Mouse (Mus musculus) midbrain, embryonic 11.5 days (tissue): ENCODE data around the gene Cldn3. TPM values are rescaled to one million over a fixed set of nuclear protein-coding genes. Genes with fewer than 3 reads are reported as not detected.
"Not testable (repeated sequence)": the region's sequence is repeated elsewhere in the genome, so short reads cannot be mapped to it uniquely, and the experiment has no call there.

Experiments
- ATAC-seq: fragments of 200-750 bp; cut with Nextera tagmentation; 2 replicates; pipeline ENCODE4 v1.8.0; 2017; ENCODE audit warnings: moderate TSS enrichment, moderate library complexity; ENCODE audit not compliant: low FRiP score
- DNase-seq: peaks from one replicate; pipeline ENCODE4 v3.0.0; 2015; ENCODE audit warnings: low spot score; ENCODE audit errors: missing footprints
- H3K27ac ChIP-seq: fragments of 300-500 bp; sonication (generic); 2 replicates; pipeline ENCODE4 v1.5.1; 2014; ENCODE audit warnings: low read depth, low read length
- H3K27me3 ChIP-seq: fragments of 300-500 bp; sonication (generic); 2 replicates; pipeline ENCODE4 v1.6.1; 2014; ENCODE audit warnings: mild to moderate bottlenecking, low read length, moderate library complexity, mixed read lengths; ENCODE audit not compliant: control insufficient read depth, insufficient read depth
- H3K36me3 ChIP-seq: fragments of 300-500 bp; sonication (generic); 2 replicates; pipeline ENCODE4 v1.6.1; 2014; ENCODE audit warnings: mild to moderate bottlenecking, low read length, moderate library complexity, mixed read lengths; ENCODE audit not compliant: control insufficient read depth, insufficient read depth
- H3K4me1 ChIP-seq: fragments of 300-500 bp; sonication (generic); 2 replicates; pipeline ENCODE4 v1.6.1; 2014; ENCODE audit warnings: low read length; ENCODE audit not compliant: control insufficient read depth, insufficient read depth
- H3K4me2 ChIP-seq: fragments of 300-500 bp; sonication (generic); 2 replicates; pipeline ENCODE4 v1.6.1; 2014; ENCODE audit warnings: mild to moderate bottlenecking, moderate library complexity
- H3K4me3 ChIP-seq: fragments of 300-500 bp; sonication (generic); 2 replicates; pipeline ENCODE4 v1.5.1; 2014; ENCODE audit warnings: low read depth, low read length
- H3K9ac ChIP-seq: fragments of 300-500 bp; sonication (generic); 2 replicates; pipeline ENCODE4 v1.6.1; 2014; ENCODE audit warnings: low read length
- H3K9me3 ChIP-seq: fragments of 300-500 bp; sonication (generic); 2 replicates; pipeline ENCODE4 v1.6.1; 2016; ENCODE audit warnings: low read length; ENCODE audit not compliant: control insufficient read depth
- WGBS: fragments of 180-500 bp; shearing (Covaris S2); extraction: QIAGEN DNeasy Blood & Tissue Kit; methylation state at CpG from one replicate; pipeline ENCODE4 v1.1.7; 2014; 5-methylcytosine and 5-hydroxymethylcytosine counted together
- polyA plus RNA-seq: library from polyadenylated mRNA; unstranded; fragments of >200 nt; fragmentation: Nextera tagmentation; extraction: Ambion mirVana; gene quantifications from 2 replicates; pipeline ENCODE4 v1.2.1, GENCODE M21; 2014

Gene Cldn3
- polyA plus RNA-seq, result 0.59 and 1.4 TPM in 2 replicates

DNA sequence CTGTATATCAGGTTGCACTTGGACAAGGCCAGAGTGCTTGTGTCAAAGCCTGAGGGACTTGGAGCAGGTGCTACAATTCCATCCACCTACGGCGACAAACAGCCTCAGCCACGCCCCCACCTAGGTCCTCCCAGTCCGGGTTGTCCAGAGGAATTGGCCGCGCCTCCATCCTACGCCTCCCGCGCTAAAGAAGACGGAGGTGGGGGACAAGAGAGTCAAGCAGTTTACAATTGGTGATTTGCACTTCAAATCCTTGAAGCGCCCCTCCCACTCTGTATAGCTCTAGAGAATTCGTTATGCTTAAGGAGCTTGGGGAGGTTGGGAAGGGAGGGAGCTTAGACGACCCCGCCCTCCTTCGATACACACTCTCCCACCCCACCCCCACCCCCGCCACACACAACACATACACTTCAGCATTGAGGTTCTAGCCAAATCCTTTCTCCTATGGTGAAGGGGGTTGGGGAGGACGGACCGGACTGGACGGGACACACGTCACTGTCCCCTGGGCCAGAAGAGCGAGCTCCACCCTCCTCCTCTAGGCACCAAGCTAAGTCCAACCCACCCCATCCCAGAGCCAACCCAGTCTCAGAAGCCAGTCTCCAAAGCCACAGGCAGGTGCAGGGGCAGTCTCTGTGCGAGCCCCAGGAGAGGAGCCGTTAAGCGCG, at the start of gene Cldn3:
TSS of gene Cldn3 (plus strand) at position 582 of the 665 bp plus-strand sequence.
- no peak within 1 kb of the TSS for H3K9ac ChIP-seq
- H3K4me2 ChIP-seq, result peak within 1 kb of the TSS; percentile 26
- DNase-seq, result peak; percentile 87
- ATAC-seq, result peak; percentile 71
- no peaks in the 10 kb centered on the region for H3K36me3 ChIP-seq
- H3K27me3 ChIP-seq, result peaks cover 38% of the 10 kb centered on the region
- WGBS, result under 1% methylated on average over 25 of the region's 25 CpGs
- H3K4me1 ChIP-seq, result peaks cover 11% of the 10 kb centered on the region; the same call in 1 of the 2 replicates
- no peaks in the 10 kb centered on the region for H3K9me3 ChIP-seq
- peak within 1 kb of the TSS; percentile 17 for H3K4me3 ChIP-seq
- no peak within 1 kb of the TSS for H3K27ac ChIP-seq

DNA sequence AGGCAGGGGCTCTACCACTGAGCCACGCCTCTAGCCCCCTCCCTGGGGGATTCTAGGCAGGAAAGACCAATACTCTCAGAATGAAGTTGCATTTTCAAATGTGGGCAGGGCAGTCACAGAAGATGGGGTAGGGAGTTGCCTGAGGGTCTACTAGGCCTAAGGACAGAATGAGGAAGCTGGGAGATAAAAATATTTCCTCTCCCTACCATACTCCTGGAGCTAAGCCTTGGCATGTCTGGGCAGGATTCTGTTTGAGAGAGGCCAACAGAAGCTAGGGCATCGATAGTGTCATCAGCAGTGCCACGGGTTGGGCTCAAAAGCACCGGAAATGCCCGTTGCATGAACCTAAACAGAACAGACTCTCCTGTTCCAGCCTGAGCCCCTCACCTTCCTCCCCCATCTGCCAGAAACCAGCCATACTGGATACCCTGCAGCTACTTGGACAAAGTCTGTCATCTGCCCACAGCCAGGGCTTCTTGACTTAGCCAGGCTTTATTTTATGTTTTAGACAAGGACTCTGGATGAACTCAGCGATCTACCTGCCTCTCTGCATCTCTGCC, 49.3 kb upstream of the Cldn3 start:
- H3K36me3 ChIP-seq, result no peaks in the 10 kb centered on the region
- no peak overlapping the region for H3K4me2 ChIP-seq
- no peak overlapping the region for H3K9ac ChIP-seq
- WGBS, result 87% methylated on average over 6 of the region's 6 CpGs
- no peak overlapping the region for H3K27ac ChIP-seq
- DNase-seq, result no peak
- ATAC-seq, result no peak
- H3K4me3 ChIP-seq, result no peak overlapping the region
- H3K27me3 ChIP-seq, result no peaks in the 10 kb centered on the region
- H3K4me1 ChIP-seq, result peaks cover 4% of the 10 kb centered on the region
- no peaks in the 10 kb centered on the region for H3K9me3 ChIP-seq

DNA sequence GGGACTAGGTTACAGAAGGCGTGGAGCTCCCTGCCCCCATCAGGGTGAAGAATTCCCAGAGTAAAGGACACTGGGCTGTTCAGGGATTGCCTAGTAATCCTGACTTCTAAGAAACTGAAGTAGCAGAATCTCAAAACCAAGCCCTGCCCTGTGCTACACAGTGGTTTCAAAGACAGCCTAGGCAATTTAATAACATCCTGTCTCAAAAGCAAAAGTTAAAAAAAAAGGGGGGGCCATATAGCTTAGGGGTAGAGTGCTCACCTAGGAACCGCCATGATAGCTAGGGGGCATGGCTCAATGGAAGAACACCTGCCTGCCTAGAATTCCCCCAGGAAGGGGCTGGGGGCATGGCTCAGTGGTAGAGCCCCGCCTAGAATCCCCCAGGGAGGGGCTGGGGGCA, 46.9 kb upstream of the Cldn3 start:
- Histone ChIP-seq H3K27me3 (no peaks in the 10 kb centered on the region), H3K27ac (no peak overlapping the region), H3K36me3 (no peaks in the 10 kb centered on the region), H3K4me2 (no peak overlapping the region), H3K4me1 (no peaks in the 10 kb centered on the region), H3K4me3 (no peak overlapping the region), H3K9me3 (no peaks in the 10 kb centered on the region), H3K9ac (no peak overlapping the region)
- WGBS, result 63% methylated on average over 3 of the region's 3 CpGs
- ATAC-seq (no peak), DNase-seq (no peak)

DNA sequence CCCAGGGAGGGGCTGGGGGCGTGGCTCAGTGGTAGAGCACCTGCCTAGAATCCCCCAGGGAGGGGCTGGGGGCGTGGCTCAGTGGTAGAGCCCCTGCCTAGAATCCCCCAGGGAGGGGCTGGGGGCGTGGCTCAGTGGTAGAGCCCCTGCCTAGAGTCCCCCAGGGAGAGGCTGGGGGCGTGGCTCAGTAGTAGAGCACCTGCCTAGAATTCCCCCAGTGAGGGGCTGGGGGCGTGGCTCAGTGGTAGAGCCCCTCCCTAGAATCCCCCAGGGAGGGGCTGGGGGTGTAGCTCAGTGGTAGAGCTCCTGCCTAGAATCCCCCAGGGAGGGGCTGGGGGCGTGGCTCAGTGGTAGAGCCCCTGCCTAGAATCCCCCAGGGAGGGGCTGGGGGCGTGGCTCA, 46.5 kb upstream of the Cldn3 start:
- 88% methylated on average over 3 of the region's 7 CpGs for WGBS
- H3K27ac ChIP-seq, H3K27me3 ChIP-seq, ATAC-seq, H3K9ac ChIP-seq, H3K4me2 ChIP-seq, H3K9me3 ChIP-seq, DNase-seq, H3K36me3 ChIP-seq, H3K4me3 ChIP-seq, H3K4me1 ChIP-seq: not testable (repeated sequence)

DNA sequence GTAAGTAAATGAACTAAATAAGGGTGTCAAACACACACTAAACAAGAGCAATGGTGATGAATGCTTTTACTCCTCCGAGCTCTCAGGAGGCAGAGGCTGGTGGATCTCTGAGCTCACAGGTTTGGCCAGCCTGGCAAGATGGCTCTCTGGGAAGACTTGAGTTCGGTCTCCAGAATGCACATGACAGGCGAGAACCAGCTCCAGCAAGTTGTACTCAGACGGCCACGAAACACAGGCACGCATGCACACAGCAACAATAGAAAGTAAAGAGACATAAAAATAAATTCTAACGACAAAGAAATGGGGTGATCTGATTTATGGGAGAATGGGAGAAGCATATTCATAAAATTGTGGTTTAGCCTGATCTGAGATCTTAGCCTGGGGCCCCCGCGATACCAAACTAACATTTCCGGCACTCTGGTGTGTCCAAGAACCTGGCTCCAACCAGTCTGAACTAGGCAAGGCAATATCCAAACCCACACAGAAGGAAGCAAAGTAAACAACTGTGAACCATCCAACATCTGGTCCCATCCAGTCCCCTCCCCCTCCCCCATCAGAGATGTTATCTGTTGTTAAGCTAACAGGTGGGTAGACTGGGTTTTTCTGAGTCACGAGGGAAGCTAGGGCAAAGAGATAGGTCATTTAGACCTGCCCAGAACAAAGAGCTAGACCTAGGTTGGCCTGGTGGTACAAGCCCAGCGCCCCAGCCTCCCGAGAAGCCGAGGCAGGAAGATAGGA, 44.4 kb upstream of the Cldn3 start:
- no peak overlapping the region for H3K27ac ChIP-seq
- WGBS, result 83% methylated on average over 14 of the region's 14 CpGs
- DNase-seq, result no peak

DNA sequence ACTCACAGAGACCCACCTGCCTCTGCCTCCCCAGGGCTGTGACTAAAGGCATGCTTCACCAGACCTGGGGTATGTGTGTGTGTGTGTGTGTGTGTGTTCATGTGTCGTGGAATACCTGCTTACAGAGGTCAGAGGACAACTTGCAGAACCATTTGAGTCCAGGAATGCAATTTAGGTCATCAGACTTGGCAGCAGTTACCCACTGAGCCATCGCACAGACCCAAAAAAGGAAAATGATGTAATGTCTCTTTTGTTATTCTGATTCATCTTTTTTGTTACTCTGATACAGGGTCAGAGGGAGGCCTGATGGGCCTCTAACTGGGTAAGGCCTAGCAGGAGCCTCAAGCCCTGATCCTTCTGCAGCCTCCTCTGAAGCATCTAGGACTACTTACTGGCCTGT, 43.3 kb upstream of the Cldn3 start:
- 69% methylated on average over 2 of the region's 2 CpGs for WGBS
- no peak for ATAC-seq
- Histone ChIP-seq H3K4me1 (no peaks in the 10 kb centered on the region; the same call in 1 of the 2 replicates), H3K4me2 (no peak overlapping the region), H3K27ac (no peak overlapping the region), H3K9ac (no peak overlapping the region), H3K27me3 (peaks cover 26% of the 10 kb centered on the region), H3K36me3 (no peaks in the 10 kb centered on the region), H3K9me3 (no peaks in the 10 kb centered on the region), H3K4me3 (no peak overlapping the region)
- DNase-seq, result no peak

More for the DNA sequence above, 44.4 kb upstream of the Cldn3 start:
- H3K4me3 ChIP-seq, result no peak overlapping the region
- H3K4me1 ChIP-seq, result no peaks in the 10 kb centered on the region
- H3K36me3 ChIP-seq, result no peaks in the 10 kb centered on the region
- no peak overlapping the region for H3K4me2 ChIP-seq
- H3K9ac ChIP-seq, result no peak overlapping the region
- H3K9me3 ChIP-seq, result no peaks in the 10 kb centered on the region
- ATAC-seq, result no peak
- peaks cover 17% of the 10 kb centered on the region for H3K27me3 ChIP-seq

DNA sequence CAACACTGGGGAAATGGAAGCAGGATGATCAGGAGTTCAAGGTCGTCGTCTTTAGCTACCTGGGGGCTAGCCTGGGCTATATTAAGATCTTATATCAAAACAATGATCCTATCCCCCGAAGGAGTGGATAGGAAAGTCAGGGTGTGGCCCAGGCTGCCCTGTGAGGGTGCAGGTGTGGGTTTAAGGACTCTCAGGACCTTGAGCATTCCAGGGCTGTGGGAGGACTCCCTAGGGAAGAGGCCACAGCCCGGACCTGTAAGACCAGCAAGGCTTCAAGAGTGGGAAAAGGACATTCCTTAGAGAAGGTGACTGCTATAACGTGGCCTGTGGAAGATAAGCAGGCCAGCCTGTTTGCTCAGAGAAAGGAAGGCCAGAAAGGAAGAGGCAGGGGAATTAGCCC, 41.8 kb upstream of the Cldn3 start:
- DNase-seq (no peak), ATAC-seq (no peak)
- H3K4me3 ChIP-seq, result no peak overlapping the region
- no peak overlapping the region for H3K4me2 ChIP-seq
- 80% methylated on average over 5 of the region's 5 CpGs for WGBS
- H3K27me3 ChIP-seq, result peaks cover 27% of the 10 kb centered on the region
- H3K36me3 ChIP-seq, result no peaks in the 10 kb centered on the region
- H3K27ac ChIP-seq, result no peak overlapping the region
- H3K9me3 ChIP-seq, result no peaks in the 10 kb centered on the region
- H3K9ac ChIP-seq, result no peak overlapping the region
- no peaks in the 10 kb centered on the region; the same call in 1 of the 2 replicates for H3K4me1 ChIP-seq

DNA sequence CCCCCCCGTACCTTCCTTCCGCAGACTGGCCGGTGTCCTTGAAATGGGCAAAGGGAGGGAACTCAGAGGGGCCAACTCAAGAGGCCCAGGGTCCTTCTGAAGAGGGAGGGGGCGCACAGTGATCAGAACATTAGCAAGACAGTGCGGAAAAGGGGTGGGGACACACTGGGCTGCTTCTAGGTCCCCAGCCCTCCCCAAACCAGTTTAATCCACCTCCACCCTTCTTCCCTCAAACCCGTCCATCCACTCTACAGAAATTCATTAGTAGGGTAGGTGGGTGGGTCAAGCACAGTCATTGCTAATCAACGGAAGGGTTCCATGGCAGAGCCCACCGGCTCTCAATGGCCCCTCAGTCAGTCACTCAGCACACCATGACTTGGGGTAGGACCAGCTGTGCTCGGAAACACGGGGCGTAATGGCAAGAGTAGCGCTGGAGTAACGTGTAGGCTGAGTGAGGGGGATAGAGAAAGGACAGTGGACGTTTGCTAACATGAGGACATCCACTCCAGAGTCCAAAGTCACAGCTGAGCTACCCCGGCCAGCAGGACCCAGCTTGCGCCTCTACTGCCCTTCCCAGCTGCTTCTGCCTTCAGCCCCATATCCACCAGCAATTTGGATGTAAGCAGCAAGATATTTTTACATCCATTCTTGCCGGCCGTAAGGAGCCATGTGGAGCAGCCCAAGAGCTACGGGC, 40.6 kb upstream of the Cldn3 start:
- DNase-seq (no peak), ATAC-seq (no peak)
- no peak overlapping the region for H3K4me2 ChIP-seq
- H3K27ac ChIP-seq, result no peak overlapping the region
- H3K36me3 ChIP-seq, result no peaks in the 10 kb centered on the region
- WGBS, result 50% methylated on average over 16 of the region's 19 CpGs
- no peaks in the 10 kb centered on the region; the same call in 1 of the 2 replicates for H3K4me1 ChIP-seq
- no peaks in the 10 kb centered on the region for H3K9me3 ChIP-seq
- no peak overlapping the region for H3K9ac ChIP-seq
- peaks cover 27% of the 10 kb centered on the region for H3K27me3 ChIP-seq
- no peak overlapping the region for H3K4me3 ChIP-seq
